Mouse (Mus musculus) lung, embryonic 14.5 days (tissue): ENCODE measurements around the gene Aff1. TPM values are rescaled to one million over a fixed set of nuclear protein-coding genes. Genes with fewer than 3 reads are reported as not detected.
A peak's percentile ranks its signal among the peaks of the same experiment; 100 is the strongest.

Experiments used
- ATAC-seq: fragments of 200-750 bp; cut with Nextera tagmentation; 2 replicates; pipeline ENCODE4 v1.8.0; 2017; ENCODE audit warnings: mild to moderate bottlenecking, moderate TSS enrichment, moderate library complexity; ENCODE audit not compliant: insufficient read depth
- DNase-seq: peaks from one replicate; pipeline ENCODE4 v3.0.0-alpha.2; 2015
- H3K27ac ChIP-seq: fragments of 300-500 bp; sonication (generic); 2 replicates; pipeline ENCODE4 v1.5.1; 2014; ENCODE audit warnings: low read depth, mild to moderate bottlenecking, moderate library complexity
- H3K27me3 ChIP-seq: fragments of 300-500 bp; sonication (generic); 2 replicates; pipeline ENCODE4 v1.6.1; 2014; ENCODE audit warnings: low read length, control low read depth; ENCODE audit not compliant: insufficient read depth
- H3K36me3 ChIP-seq: fragments of 300-500 bp; sonication (generic); 2 replicates; pipeline ENCODE4 v1.6.1; 2014; ENCODE audit warnings: control low read depth; ENCODE audit not compliant: insufficient read depth
- H3K4me1 ChIP-seq: fragments of 300-500 bp; sonication (generic); 2 replicates; pipeline ENCODE4 v1.6.1; 2014; ENCODE audit warnings: antibody characterized with exemption, control low read depth; ENCODE audit not compliant: insufficient read depth
- H3K4me2 ChIP-seq: fragments of 300-500 bp; sonication (generic); 2 replicates; pipeline ENCODE4 v1.6.1; 2014; ENCODE audit warnings: mild to moderate bottlenecking
- H3K4me3 ChIP-seq: fragments of 300-500 bp; sonication (generic); 2 replicates; pipeline ENCODE4 v1.5.1; 2014; ENCODE audit warnings: low read depth, low read length
- H3K9ac ChIP-seq: fragments of 300-500 bp; sonication (generic); 2 replicates; pipeline ENCODE4 v1.6.1; 2014
- H3K9me3 ChIP-seq: fragments of 300-500 bp; sonication (generic); 2 replicates; pipeline ENCODE4 v1.6.1; 2016; ENCODE audit warnings: low read depth, low read length, control low read depth
- CTCF ChIP-seq: IDR thresholded peaks from 2 replicates; pipeline ENCODE4 v1.5.1; 2016; ENCODE audit warnings: antibody characterized with exemption, low read depth
- WGBS: fragments of 180-500 bp; shearing (Covaris S2); extraction: QIAGEN DNeasy Blood & Tissue Kit; methylation state at CpG from one replicate; pipeline ENCODE4 v1.1.7; 2014; 5-methylcytosine and 5-hydroxymethylcytosine counted together
- polyA plus RNA-seq: library from polyadenylated mRNA; unstranded; fragments of >200 nt; fragmentation: Nextera tagmentation; extraction: Ambion mirVana; gene quantifications from 2 replicates; pipeline ENCODE4 v1.2.1, GENCODE M21; 2014

Gene Aff1
- polyA plus RNA-seq, 1 experiment from 2014 or later = 7.1 TPM

GRCm38 (mm10) chr5:103755135-103755487 lies 62.9 kb downstream of the Aff1 start:
- WGBS = 36% methylated on average over 3 of the region's 3 CpGs
- Histone ChIP-seq H3K9ac (peak overlapping the region; percentile 75; the same call in 1 of the 2 replicates), H3K4me3 (peak overlapping the region; percentile 72), H3K36me3 (no peaks in the 10 kb centered on the region), H3K4me2 (peak overlapping the region; percentile 93), H3K27ac (no peak overlapping the region), H3K4me1 (peaks cover 12% of the 10 kb centered on the region), H3K9me3 (no peaks in the 10 kb centered on the region), H3K27me3 (no peaks in the 10 kb centered on the region)
- TF ChIP-seq CTCF = no peak
- no peak for DNase-seq
- no peak for ATAC-seq

GRCm38 (mm10) chr5:103756231-103756714 lies 64.1 kb downstream of the Aff1 start:
- TF ChIP-seq CTCF = no peak
- WGBS = 54% methylated on average over 6 of the region's 6 CpGs
- ATAC-seq (no peak), DNase-seq (no peak)
- peaks cover 14% of the 10 kb centered on the region for H3K4me1 ChIP-seq
- no peaks in the 10 kb centered on the region for H3K9me3 ChIP-seq
- H3K9ac ChIP-seq = no peak overlapping the region
- no peaks in the 10 kb centered on the region for H3K36me3 ChIP-seq
- peak overlapping the region; percentile 19; the same call in 1 of the 2 replicates for H3K4me2 ChIP-seq
- 0 out of 2 replicates have a peak overlapping the region, but pooled peaks have one; percentile 72 for H3K4me3 ChIP-seq
- H3K27me3 ChIP-seq = no peaks in the 10 kb centered on the region
- H3K27ac ChIP-seq = no peak overlapping the region

GRCm38 (mm10) chr5:103758491-103758890 lies 66.3 kb downstream of the Aff1 start:
- Histone ChIP-seq H3K27me3 (no peaks in the 10 kb centered on the region), H3K27ac (no peak overlapping the region), H3K9me3 (no peaks in the 10 kb centered on the region), H3K4me3 (no peak overlapping the region), H3K9ac (no peak overlapping the region), H3K36me3 (no peaks in the 10 kb centered on the region), H3K4me1 (peaks cover 9% of the 10 kb centered on the region), H3K4me2 (no peak overlapping the region)
- WGBS = 57% methylated on average over 4 of the region's 4 CpGs
- no peak for DNase-seq
- ATAC-seq = no peak
- no peak for TF ChIP-seq CTCF

GRCm38 (mm10) chr5:103759489-103760424 lies 67.6 kb downstream of the Aff1 start:
- Histone ChIP-seq H3K27me3 (no peaks in the 10 kb centered on the region), H3K4me1 (peaks cover 9% of the 10 kb centered on the region), H3K4me2 (peak overlapping the region; percentile 64), H3K36me3 (no peaks in the 10 kb centered on the region), H3K9ac (peak overlapping the region; percentile 32), H3K4me3 (peak overlapping the region; percentile 28), H3K27ac (peak overlapping the region; percentile 77), H3K9me3 (no peaks in the 10 kb centered on the region)
- TF ChIP-seq CTCF = no peak
- 44% methylated on average over 14 of the region's 14 CpGs for WGBS
- ATAC-seq (peak; percentile 45), DNase-seq (no peak)

GRCm38 (mm10) chr5:103760425-103761131 lies 68.4 kb downstream of the Aff1 start:
- Histone ChIP-seq H3K4me2 (peak overlapping the region; percentile 64), H3K9ac (peak overlapping the region; percentile 32), H3K36me3 (no peaks in the 10 kb centered on the region), H3K27me3 (no peaks in the 10 kb centered on the region), H3K9me3 (no peaks in the 10 kb centered on the region; the same call in 1 of the 2 replicates), H3K4me1 (peaks cover 9% of the 10 kb centered on the region), H3K27ac (peak overlapping the region; percentile 77), H3K4me3 (peak overlapping the region; percentile 28)
- ATAC-seq = peak; percentile 59
- WGBS = 2% methylated on average over 20 of the region's 20 CpGs
- DNase-seq = peak; percentile 62
- no peak for TF ChIP-seq CTCF

GRCm38 (mm10) chr5:103761754-103762153 lies 69.6 kb downstream of the Aff1 start:
- H3K4me3 ChIP-seq = no peak overlapping the region
- H3K9ac ChIP-seq = no peak overlapping the region
- no peak for ATAC-seq
- no peaks in the 10 kb centered on the region for H3K27me3 ChIP-seq
- H3K4me1 ChIP-seq = peaks cover 9% of the 10 kb centered on the region
- DNase-seq = no peak
- 66% methylated on average over 7 of the region's 7 CpGs for WGBS
- no peaks in the 10 kb centered on the region for H3K36me3 ChIP-seq
- no peak overlapping the region for H3K4me2 ChIP-seq
- H3K27ac ChIP-seq = no peak overlapping the region
- no peaks in the 10 kb centered on the region; the same call in 1 of the 2 replicates for H3K9me3 ChIP-seq
- no peak for TF ChIP-seq CTCF

- DNase-seq = no peak
- Histone ChIP-seq H3K27ac (no peak overlapping the region), H3K4me1 (peaks cover 9% of the 10 kb centered on the region), H3K9ac (no peak overlapping the region), H3K27me3 (no peaks in the 10 kb centered on the region), H3K36me3 (no peaks in the 10 kb centered on the region), H3K4me3 (no peak overlapping the region), H3K9me3 (no peaks in the 10 kb centered on the region; the same call in 1 of the 2 replicates), H3K4me2 (no peak overlapping the region)
- WGBS = 49% methylated on average over 4 of the region's 4 CpGs
- no peak for TF ChIP-seq CTCF
- no peak for ATAC-seq
These were observed 70.7 kb downstream of the Aff1 start for GRCm38 (mm10) chr5:103762850-103763254.
